Mouse (Mus musculus) lung, embryonic 15.5 days (tissue): ENCODE results near the gene 1700003H04Rik. TPM values are rescaled to one million over a fixed set of nuclear protein-coding genes. Genes with fewer than 3 reads are reported as not detected.

ENCODE experiments used
- ATAC-seq: fragments of 200-750 bp; cut with Nextera tagmentation; 2 replicates; pipeline ENCODE4 v1.8.0; 2017; ENCODE audit warnings: moderate number of reproducible peaks, borderline replicate concordance; ENCODE audit not compliant: low FRiP score, low TSS enrichment; ENCODE audit errors: extremely low read depth
- H3K27ac ChIP-seq: fragments of 300-500 bp; sonication (generic); 2 replicates; pipeline ENCODE4 v1.5.1; 2015; ENCODE audit warnings: moderate library complexity, mild to moderate bottlenecking, inconsistent platforms
- H3K27me3 ChIP-seq: fragments of 300-500 bp; sonication (generic); 2 replicates; pipeline ENCODE4 v1.6.1; 2015; ENCODE audit warnings: inconsistent platforms
- H3K36me3 ChIP-seq: fragments of 300-500 bp; sonication (generic); 2 replicates; pipeline ENCODE4 v1.6.1; 2015; ENCODE audit warnings: inconsistent platforms
- H3K4me1 ChIP-seq: fragments of 300-500 bp; sonication (generic); 2 replicates; pipeline ENCODE4 v1.6.1; 2015; ENCODE audit warnings: inconsistent platforms
- H3K4me2 ChIP-seq: fragments of 300-500 bp; sonication (generic); 2 replicates; pipeline ENCODE4 v1.6.1; 2015; ENCODE audit warnings: inconsistent platforms, mild to moderate bottlenecking, moderate library complexity
- H3K4me3 ChIP-seq: fragments of 300-500 bp; sonication (generic); 2 replicates; pipeline ENCODE4 v1.5.1; 2015; ENCODE audit warnings: mild to moderate bottlenecking, inconsistent platforms
- H3K9ac ChIP-seq: fragments of 300-500 bp; sonication (generic); 2 replicates; pipeline ENCODE4 v1.6.1; 2015; ENCODE audit warnings: inconsistent platforms
- H3K9me3 ChIP-seq: fragments of 300-500 bp; sonication (generic); 2 replicates; pipeline ENCODE4 v1.6.1; 2016; ENCODE audit warnings: inconsistent platforms
- WGBS: fragments of 180-500 bp; shearing (Covaris S2); methylation state at CpG from one replicate; pipeline ENCODE4 v1.1.7; 2015; 5-methylcytosine and 5-hydroxymethylcytosine counted together
- polyA plus RNA-seq: library from polyadenylated mRNA; unstranded; fragments of >200 nt; fragmentation: Nextera tagmentation; extraction: Ambion mirVana; gene quantifications from 2 replicates; pipeline ENCODE4 v1.2.1, GENCODE M21; 2015

1700003H04Rik gene
- polyA plus RNA-seq, 1 experiment from 2014 or later = not detected

GRCm38 (mm10) chr3:124538260-124538659 lies 42.6 kb downstream of the 1700003H04Rik start:
- Histone ChIP-seq H3K27ac (no peak overlapping the region), H3K36me3 (no peaks in the 10 kb centered on the region), H3K9ac (no peak overlapping the region), H3K27me3 (no peaks in the 10 kb centered on the region), H3K4me2 (no peak overlapping the region), H3K4me3 (no peak overlapping the region), H3K9me3 (no peaks in the 10 kb centered on the region), H3K4me1 (no peaks in the 10 kb centered on the region)
- no peak for ATAC-seq
- 76% methylated on average over 2 of the region's 2 CpGs for WGBS

DNA sequence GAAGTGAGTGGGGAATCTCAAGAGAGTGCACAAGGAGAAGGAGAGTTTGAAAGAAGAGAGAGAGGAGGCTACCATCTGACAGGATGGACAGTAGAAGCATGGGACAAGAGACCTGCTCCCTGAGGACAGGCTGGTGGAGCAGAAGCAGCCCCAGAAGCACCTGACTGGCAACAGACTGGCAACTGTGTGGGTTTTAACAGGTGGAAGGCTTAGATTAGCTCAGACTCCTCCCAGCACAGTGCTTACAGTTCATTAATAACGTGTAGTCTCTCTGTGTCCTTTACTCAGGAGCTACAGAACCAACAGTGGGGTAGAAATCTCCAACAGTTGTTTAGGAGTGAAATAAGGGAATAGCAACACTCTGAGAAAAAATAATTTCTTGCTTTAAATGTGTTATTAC lies 44.3 kb downstream of the 1700003H04Rik start:
- H3K4me2 ChIP-seq = no peak overlapping the region
- H3K27ac ChIP-seq = no peak overlapping the region
- 48% methylated on average over 1 of the region's 1 CpGs for WGBS
- no peak overlapping the region for H3K4me3 ChIP-seq
- no peaks in the 10 kb centered on the region for H3K36me3 ChIP-seq
- H3K4me1 ChIP-seq = no peaks in the 10 kb centered on the region
- no peaks in the 10 kb centered on the region for H3K9me3 ChIP-seq
- no peaks in the 10 kb centered on the region for H3K27me3 ChIP-seq
- H3K9ac ChIP-seq = no peak overlapping the region
- ATAC-seq = no peak

- ATAC-seq = no peak
- Histone ChIP-seq H3K4me3 (no peak overlapping the region), H3K36me3 (no peaks in the 10 kb centered on the region), H3K9ac (no peak overlapping the region), H3K9me3 (no peaks in the 10 kb centered on the region), H3K4me2 (no peak overlapping the region), H3K27me3 (no peaks in the 10 kb centered on the region), H3K27ac (no peak overlapping the region), H3K4me1 (no peaks in the 10 kb centered on the region)
- WGBS = 75% methylated on average over 2 of the region's 2 CpGs
These were observed 62.1 kb downstream of the 1700003H04Rik start for GRCm38 (mm10) chr3:124518786-124519185.

Other genes starting within 250 kb of the 1700003H04Rik start
- gene 1700006A11Rik, start 155.1 kb downstream of the 1700003H04Rik start, polyA plus RNA-seq = not detected in 2 replicates